Mouse (Mus musculus) MEL (cell line): ENCODE measurements around the gene Adm.

Experiments used
- CTCF ChIP-seq, 3 experiments: IDR thresholded peaks in 2 of 3; conservative IDR thresholded peaks in 1 of 3; 2 replicates each; pipeline ENCODE4 v1.5.1; 2011 to 2012; ENCODE audit warnings: low read length in 3 of 3, low read depth in 2 of 3, mild to moderate bottlenecking in 2 of 3, improper control_type of control experiment in 1 of 3, inconsistent platforms in 1 of 3, mixed read lengths in 1 of 3, moderate library complexity in 1 of 3; ENCODE audit not compliant: control insufficient read depth in 1 of 3, insufficient read depth in 1 of 3, poor library complexity in 1 of 3, severe bottlenecking in 1 of 3
- GATA1 ChIP-seq: IDR thresholded peaks from 2 replicates; pipeline ENCODE4 v1.6.1; 2011; ENCODE audit warnings: low read depth, low read length, improper control_type of control experiment
- HCFC1 ChIP-seq: IDR thresholded peaks from 2 replicates; pipeline ENCODE4 v1.6.1; 2012; ENCODE audit warnings: low read depth, mild to moderate bottlenecking, inconsistent platforms, low read length, improper control_type of control experiment, moderate library complexity
- KAT2A ChIP-seq: conservative IDR thresholded peaks from 2 replicates; pipeline ENCODE4 v1.6.1; 2012; ENCODE audit warnings: low read depth, low read length, improper control_type of control experiment, inconsistent platforms
- MAFK ChIP-seq: IDR thresholded peaks from 2 replicates; pipeline ENCODE4 v1.6.1; 2011; ENCODE audit warnings: low read depth, mild to moderate bottlenecking, low read length, improper control_type of control experiment, borderline replicate concordance
- MEF2A ChIP-seq: IDR thresholded peaks from 2 replicates; pipeline ENCODE4 v1.6.1; 2014; ENCODE audit warnings: low read depth, mild to moderate bottlenecking, inconsistent platforms, low read length, improper control_type of control experiment; ENCODE audit not compliant: poor library complexity, insufficient replicate concordance, severe bottlenecking; ENCODE audit errors: extremely low read depth
- MYB ChIP-seq: IDR thresholded peaks from 2 replicates; pipeline ENCODE4 v1.6.1; 2011; ENCODE audit warnings: mild to moderate bottlenecking, low read depth, low read length, improper control_type of control experiment
- NELFE ChIP-seq: IDR thresholded peaks from 2 replicates; pipeline ENCODE4 v1.6.1; 2011; ENCODE audit warnings: low read depth, low read length, improper control_type of control experiment
- POLR2A ChIP-seq, 2 experiments: IDR thresholded peaks; 2 replicates each; pipeline ENCODE4 v1.6.1; 2011 to 2012; ENCODE audit warnings: low read length in 2 of 2, mild to moderate bottlenecking in 2 of 2, control low read depth in 1 of 2, improper control_type of control experiment in 1 of 2, low read depth in 1 of 2, moderate library complexity in 1 of 2; ENCODE audit not compliant: control insufficient read depth in 1 of 2, insufficient read depth in 1 of 2, poor library complexity in 1 of 2
- RCOR1 ChIP-seq: IDR thresholded peaks from 2 replicates; pipeline ENCODE4 v1.6.1; 2012; ENCODE audit warnings: low read depth, mild to moderate bottlenecking, inconsistent platforms, low read length, improper control_type of control experiment
- SMC3 ChIP-seq: IDR thresholded peaks from 2 replicates; pipeline ENCODE4 v1.6.1; 2011; ENCODE audit warnings: low read depth, low read length, improper control_type of control experiment
- ZC3H11A ChIP-seq: IDR thresholded peaks from 2 replicates; pipeline ENCODE4 v1.6.1; 2012; ENCODE audit warnings: low read depth, mild to moderate bottlenecking, inconsistent platforms, low read length, improper control_type of control experiment

GRCm38 (mm10) chr7:110624961-110625360, 2.5 kb upstream of the Adm start:
- TF ChIP-seq MEF2A: no peak
- peak; percentile 54; the same call in 1 of the 2 replicates for TF ChIP-seq RCOR1
- TF ChIP-seq POLR2A (IDR thresholded peaks at IDR 0.05; ENCODE audit: control insufficient read depth in 1 of 2, insufficient read depth in 1 of 2, low read depth in 1 of 2, low read length in 2 of 2, poor library complexity in 1 of 2): no peak
- no peak for TF ChIP-seq KAT2A
- TF ChIP-seq SMC3: no peak
- no peak for TF ChIP-seq MAFK
- TF ChIP-seq HCFC1: no peak
- no peak for TF ChIP-seq MYB
- TF ChIP-seq CTCF (IDR thresholded peaks at IDR 0.05 in 2 of 3, conservative IDR thresholded peaks at IDR 0.05 in 1 of 3; ENCODE audit: control insufficient read depth in 1 of 3, insufficient read depth in 1 of 3, low read depth in 2 of 3, low read length in 3 of 3, poor library complexity in 1 of 3, severe bottlenecking in 1 of 3): no peak
- no peak for TF ChIP-seq ZC3H11A
- TF ChIP-seq GATA1: no peak
- no peak for TF ChIP-seq NELFE
